Mouse (Mus musculus): ENCODE data around the gene Acot1. TPM values are rescaled to one million over a fixed set of nuclear protein-coding genes. Genes with fewer than 3 reads are reported as not detected.
"Not testable (repeated sequence)": the region's sequence is repeated elsewhere in the genome, so short reads cannot be mapped to it uniquely, and the experiment has no call there.

The Acot1 gene
- polyA plus RNA-seq, 1 experiment from 2014 or later, result 36.0 TPM

- Histone ChIP-seq H3K9me3 (replicated peaks; ENCODE audit: control insufficient read depth, low read length) (no peaks in the 10 kb centered on the region), H3K9ac (replicated peaks; ENCODE audit: low read length) (no peak overlapping the region), H3K4me2 (ENCODE audit: low read depth, low read length) (no peak overlapping the region), H3K27me3 (ENCODE audit: control insufficient read depth, insufficient read depth, low read length) (no peaks in the 10 kb centered on the region), H3K27ac (replicated peaks; ENCODE audit: low read depth, low read length) (no peak overlapping the region), H3K4me1 (ENCODE audit: control insufficient read depth, insufficient read depth, low read length) (no peaks in the 10 kb centered on the region), H3K36me3 (replicated peaks; ENCODE audit: control insufficient read depth, insufficient read depth, low read depth, low read length) (no peaks in the 10 kb centered on the region), H3K4me3 (ENCODE audit: low read depth, low read length) (no peak overlapping the region)
- DNase-seq (ENCODE audit: low spot score) (no peak), ATAC-seq (replicated peaks; ENCODE audit: insufficient number of reproducible peaks, low FRiP score, low TSS enrichment, low read depth) (no peak)
- WGBS, result 89% methylated on average over 7 of the region's 7 CpGs
These were observed 16.6 kb downstream of the Acot1 start for GRCm38 (mm10) chr12:84025888-84026287.

GRCm38 (mm10) chr12:84028328-84028727 is 19.0 kb downstream of the Acot1 start:
- not testable (repeated sequence) for H3K27me3 ChIP-seq (ENCODE audit: control insufficient read depth, insufficient read depth, low read length); H3K9me3 ChIP-seq (replicated peaks; ENCODE audit: control insufficient read depth, low read length); DNase-seq (ENCODE audit: low spot score); H3K36me3 ChIP-seq (replicated peaks; ENCODE audit: control insufficient read depth, insufficient read depth, low read depth, low read length); H3K4me3 ChIP-seq (ENCODE audit: low read depth, low read length); H3K9ac ChIP-seq (replicated peaks; ENCODE audit: low read length); H3K27ac ChIP-seq (replicated peaks; ENCODE audit: low read depth, low read length); H3K4me2 ChIP-seq (ENCODE audit: low read depth, low read length); ATAC-seq (replicated peaks; ENCODE audit: insufficient number of reproducible peaks, low FRiP score, low TSS enrichment, low read depth); H3K4me1 ChIP-seq (ENCODE audit: control insufficient read depth, insufficient read depth, low read length)
- 44% methylated on average over 3 of the region's 3 CpGs for WGBS

DNA sequence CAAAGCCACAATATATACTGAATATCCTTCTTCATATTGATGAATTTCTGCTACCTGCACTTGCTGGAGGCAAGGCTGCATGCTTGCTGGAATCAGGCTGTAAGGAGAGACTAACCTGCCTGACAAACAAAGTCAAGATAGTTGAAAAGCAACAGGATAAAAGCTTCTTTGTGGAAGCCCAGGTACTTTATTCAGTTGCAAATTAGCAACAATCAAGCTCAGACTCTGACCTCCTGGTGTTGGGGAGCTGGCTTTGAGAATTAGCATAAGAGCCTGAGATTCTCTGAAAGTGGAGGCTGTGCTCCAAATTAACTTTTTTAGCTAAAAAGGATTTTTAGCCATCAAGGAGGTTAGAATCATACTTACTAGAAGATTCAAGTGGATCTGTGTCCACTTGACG is 19.8 kb downstream of the Acot1 start:
- H3K4me1 ChIP-seq (ENCODE audit: control insufficient read depth, insufficient read depth, low read length); DNase-seq (ENCODE audit: low spot score): not testable (repeated sequence)

GRCm38 (mm10) chr12:84030659-84031332 is 21.5 kb downstream of the Acot1 start:
- Histone ChIP-seq H3K27ac (replicated peaks; ENCODE audit: low read depth, low read length) (no peak overlapping the region), H3K9me3 (replicated peaks; ENCODE audit: control insufficient read depth, low read length) (no peaks in the 10 kb centered on the region), H3K27me3 (ENCODE audit: control insufficient read depth, insufficient read depth, low read length) (no peaks in the 10 kb centered on the region), H3K36me3 (replicated peaks; ENCODE audit: control insufficient read depth, insufficient read depth, low read depth, low read length) (no peaks in the 10 kb centered on the region), H3K4me2 (ENCODE audit: low read depth, low read length) (no peak overlapping the region), H3K4me1 (ENCODE audit: control insufficient read depth, insufficient read depth, low read length) (no peaks in the 10 kb centered on the region), H3K4me3 (ENCODE audit: low read depth, low read length) (no peak overlapping the region), H3K9ac (replicated peaks; ENCODE audit: low read length) (no peak overlapping the region)
- 77% methylated on average over 4 of the region's 4 CpGs for WGBS
- DNase-seq (ENCODE audit: low spot score) (peak; percentile 85), ATAC-seq (replicated peaks; ENCODE audit: insufficient number of reproducible peaks, low FRiP score, low TSS enrichment, low read depth) (peak; percentile 65; the same call in 1 of the 2 replicates)

More for the DNA sequence above, 19.8 kb downstream of the Acot1 start:
- not testable (repeated sequence) for H3K27ac ChIP-seq (replicated peaks; ENCODE audit: low read depth, low read length); H3K27me3 ChIP-seq (ENCODE audit: control insufficient read depth, insufficient read depth, low read length); H3K9ac ChIP-seq (replicated peaks; ENCODE audit: low read length); H3K9me3 ChIP-seq (replicated peaks; ENCODE audit: control insufficient read depth, low read length); H3K4me2 ChIP-seq (ENCODE audit: low read depth, low read length); ATAC-seq (replicated peaks; ENCODE audit: insufficient number of reproducible peaks, low FRiP score, low TSS enrichment, low read depth); H3K36me3 ChIP-seq (replicated peaks; ENCODE audit: control insufficient read depth, insufficient read depth, low read depth, low read length); H3K4me3 ChIP-seq (ENCODE audit: low read depth, low read length)
- 85% methylated on average over 1 of the region's 1 CpGs for WGBS

DNA sequence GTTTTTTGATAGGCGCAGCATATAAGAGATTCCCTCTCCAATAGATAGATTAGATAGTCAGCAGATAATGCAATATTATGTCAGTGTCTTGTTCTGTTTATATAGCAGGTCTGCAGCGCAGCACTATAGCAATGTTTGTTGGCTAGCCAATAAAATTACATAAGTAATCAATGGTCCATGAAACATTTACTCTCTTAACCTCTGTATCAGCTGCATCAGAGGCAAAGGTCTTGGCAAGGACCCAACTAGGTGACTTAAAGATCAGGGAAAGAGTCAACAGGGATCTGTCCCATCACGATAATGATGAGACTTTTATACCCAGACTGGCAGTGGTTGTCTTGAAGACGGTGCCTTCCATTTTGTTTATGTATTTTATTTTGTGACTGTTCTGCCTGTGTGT is 23.6 kb downstream of the Acot1 start:
- DNase-seq (ENCODE audit: low spot score), result no peak
- H3K4me1 ChIP-seq (ENCODE audit: control insufficient read depth, insufficient read depth, low read length), result no peaks in the 10 kb centered on the region
- H3K27ac ChIP-seq (replicated peaks; ENCODE audit: low read depth, low read length), result no peak overlapping the region
- 92% methylated on average over 4 of the region's 4 CpGs for WGBS
- no peak overlapping the region for H3K4me2 ChIP-seq (ENCODE audit: low read depth, low read length)
- no peaks in the 10 kb centered on the region for H3K9me3 ChIP-seq (replicated peaks; ENCODE audit: control insufficient read depth, low read length)
- ATAC-seq (replicated peaks; ENCODE audit: insufficient number of reproducible peaks, low FRiP score, low TSS enrichment, low read depth), result no peak
- H3K4me3 ChIP-seq (ENCODE audit: low read depth, low read length), result no peak overlapping the region
- no peaks in the 10 kb centered on the region for H3K36me3 ChIP-seq (replicated peaks; ENCODE audit: control insufficient read depth, insufficient read depth, low read depth, low read length)
- H3K9ac ChIP-seq (replicated peaks; ENCODE audit: low read length), result no peak overlapping the region
- no peaks in the 10 kb centered on the region for H3K27me3 ChIP-seq (ENCODE audit: control insufficient read depth, insufficient read depth, low read length)

GRCm38 (mm10) chr12:84033302-84033701 is 24.0 kb downstream of the Acot1 start:
- H3K4me2 ChIP-seq (ENCODE audit: low read depth, low read length); H3K9ac ChIP-seq (replicated peaks; ENCODE audit: low read length); H3K9me3 ChIP-seq (replicated peaks; ENCODE audit: control insufficient read depth, low read length); H3K4me3 ChIP-seq (ENCODE audit: low read depth, low read length); H3K27ac ChIP-seq (replicated peaks; ENCODE audit: low read depth, low read length); ATAC-seq (replicated peaks; ENCODE audit: insufficient number of reproducible peaks, low FRiP score, low TSS enrichment, low read depth); H3K4me1 ChIP-seq (ENCODE audit: control insufficient read depth, insufficient read depth, low read length); H3K27me3 ChIP-seq (ENCODE audit: control insufficient read depth, insufficient read depth, low read length); H3K36me3 ChIP-seq (replicated peaks; ENCODE audit: control insufficient read depth, insufficient read depth, low read depth, low read length); DNase-seq (ENCODE audit: low spot score): not testable (repeated sequence)
- 84% methylated on average over 2 of the region's 2 CpGs for WGBS

- DNase-seq (ENCODE audit: low spot score), result no peak
- H3K9ac ChIP-seq (replicated peaks; ENCODE audit: low read length), result no peak overlapping the region
- H3K27ac ChIP-seq (replicated peaks; ENCODE audit: low read depth, low read length), result no peak overlapping the region
- no peak overlapping the region for H3K4me2 ChIP-seq (ENCODE audit: low read depth, low read length)
- no peaks in the 10 kb centered on the region for H3K36me3 ChIP-seq (replicated peaks; ENCODE audit: control insufficient read depth, insufficient read depth, low read depth, low read length)
- no peak overlapping the region for H3K4me3 ChIP-seq (ENCODE audit: low read depth, low read length)
- no peaks in the 10 kb centered on the region for H3K4me1 ChIP-seq (ENCODE audit: control insufficient read depth, insufficient read depth, low read length)
- ATAC-seq (replicated peaks; ENCODE audit: insufficient number of reproducible peaks, low FRiP score, low TSS enrichment, low read depth), result no peak
- H3K27me3 ChIP-seq (ENCODE audit: control insufficient read depth, insufficient read depth, low read length), result no peaks in the 10 kb centered on the region
- H3K9me3 ChIP-seq (replicated peaks; ENCODE audit: control insufficient read depth, low read length), result no peaks in the 10 kb centered on the region
- 74% methylated on average over 4 of the region's 4 CpGs for WGBS
These were observed 24.8 kb downstream of the Acot1 start for GRCm38 (mm10) chr12:84034108-84034507.

DNA sequence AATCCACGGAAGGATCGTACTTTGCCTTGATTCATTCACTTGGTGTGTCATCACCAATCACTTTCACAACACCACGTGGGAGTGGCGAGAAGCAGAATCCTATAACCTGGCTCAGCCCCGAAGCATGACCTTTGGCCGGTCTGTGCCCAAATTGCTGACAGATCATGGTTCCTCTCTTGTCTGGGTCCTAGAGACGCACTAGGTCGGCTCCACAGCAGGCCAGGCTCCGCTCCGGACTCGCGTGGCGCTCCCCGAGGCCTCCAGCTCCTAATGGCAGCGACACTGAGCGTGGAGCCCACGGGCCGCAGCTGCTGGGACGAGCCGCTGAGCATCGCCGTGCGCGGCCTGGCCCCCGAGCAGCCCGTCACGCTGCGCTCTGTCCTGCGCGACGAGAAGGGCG is 29.0 kb downstream of the Acot1 start, which contains the start of gene Acot4:
Acot4 (plus strand) TSS at position 139 of the 400 bp plus-strand sequence.
- not testable (repeated sequence) for H3K27ac ChIP-seq (replicated peaks; ENCODE audit: low read depth, low read length); ATAC-seq (replicated peaks; ENCODE audit: insufficient number of reproducible peaks, low FRiP score, low TSS enrichment, low read depth)
- H3K4me3 ChIP-seq (ENCODE audit: low read depth, low read length), result peak within 1 kb of the TSS; percentile 42

More for the DNA sequence above, 29.0 kb downstream of the Acot1 start, which contains the start of gene Acot4:
- not testable (repeated sequence) for H3K36me3 ChIP-seq (replicated peaks; ENCODE audit: control insufficient read depth, insufficient read depth, low read depth, low read length); H3K4me1 ChIP-seq (ENCODE audit: control insufficient read depth, insufficient read depth, low read length); H3K27me3 ChIP-seq (ENCODE audit: control insufficient read depth, insufficient read depth, low read length); H3K9me3 ChIP-seq (replicated peaks; ENCODE audit: control insufficient read depth, low read length)
- Histone ChIP-seq H3K4me2 (ENCODE audit: low read depth, low read length) (peak within 1 kb of the TSS; percentile 39), H3K9ac (replicated peaks; ENCODE audit: low read length) (peak within 1 kb of the TSS; percentile 52)
- WGBS, result 11% methylated on average over 22 of the region's 32 CpGs
- DNase-seq (ENCODE audit: low spot score), result peak; percentile 24
